Mouse (Mus musculus) heart, adult 10 weeks (tissue): Measurements from ENCODE around the gene Nob1. TPM values are rescaled to one million over a fixed set of nuclear protein-coding genes. Genes with fewer than 3 reads are reported as not detected.

Experiments
- polyA plus RNA-seq: library from polyadenylated mRNA; stranded (reverse); fragments of 350-450 nt; fragmentation: Illumina TruSeq; extraction: RNeasy Lipid Tissue Mini Kit (QIAGEN cat#74804); gene quantifications from one replicate; pipeline ENCODE4 v1.2.3, GENCODE M21; 2014; ENCODE audit warnings: low read depth, low replicate concordance

Gene Nob1
- 28.4 TPM for polyA plus RNA-seq

DNA sequence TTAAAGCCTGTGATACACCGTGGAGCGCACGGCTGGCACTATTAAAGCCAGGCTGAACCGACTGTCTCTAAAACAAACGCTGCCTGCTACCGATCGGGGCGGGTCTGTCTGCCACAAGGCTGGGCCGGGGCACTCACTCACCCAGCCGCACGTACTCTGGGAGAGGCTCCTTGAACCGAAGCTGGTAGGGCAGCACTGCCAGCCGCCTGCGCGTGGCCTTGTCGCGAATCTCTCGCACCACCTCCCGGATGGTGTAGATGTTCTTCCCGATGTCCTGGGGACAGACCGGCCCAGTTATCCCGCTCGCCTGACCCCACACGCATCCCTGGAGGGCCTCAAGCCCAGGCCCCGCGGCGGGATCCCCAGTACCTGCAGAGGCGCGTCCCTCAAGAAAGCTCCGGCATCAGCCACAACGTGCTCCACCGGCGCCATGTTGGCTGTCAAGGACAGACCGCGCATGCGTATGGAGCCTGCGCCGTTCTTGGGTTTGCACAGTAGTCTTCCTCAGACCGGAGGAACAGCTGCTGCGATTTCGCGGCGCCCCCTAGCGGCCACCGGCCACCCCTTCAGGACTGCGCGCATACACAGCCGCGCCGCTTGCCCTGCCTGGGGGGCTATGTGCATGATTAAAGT lies at the start of gene Nob1:
Gene Nob1, minus strand, starts transcription at position 455 of the 633 bp plus-strand sequence.

GRCm38 (mm10) chr8:107435962-107436831 lies 11.3 kb upstream of the Nob1 start, which contains the start of gene Wwp2:
Wwp2 (plus strand) TSS chr8:107436365.

DNA sequence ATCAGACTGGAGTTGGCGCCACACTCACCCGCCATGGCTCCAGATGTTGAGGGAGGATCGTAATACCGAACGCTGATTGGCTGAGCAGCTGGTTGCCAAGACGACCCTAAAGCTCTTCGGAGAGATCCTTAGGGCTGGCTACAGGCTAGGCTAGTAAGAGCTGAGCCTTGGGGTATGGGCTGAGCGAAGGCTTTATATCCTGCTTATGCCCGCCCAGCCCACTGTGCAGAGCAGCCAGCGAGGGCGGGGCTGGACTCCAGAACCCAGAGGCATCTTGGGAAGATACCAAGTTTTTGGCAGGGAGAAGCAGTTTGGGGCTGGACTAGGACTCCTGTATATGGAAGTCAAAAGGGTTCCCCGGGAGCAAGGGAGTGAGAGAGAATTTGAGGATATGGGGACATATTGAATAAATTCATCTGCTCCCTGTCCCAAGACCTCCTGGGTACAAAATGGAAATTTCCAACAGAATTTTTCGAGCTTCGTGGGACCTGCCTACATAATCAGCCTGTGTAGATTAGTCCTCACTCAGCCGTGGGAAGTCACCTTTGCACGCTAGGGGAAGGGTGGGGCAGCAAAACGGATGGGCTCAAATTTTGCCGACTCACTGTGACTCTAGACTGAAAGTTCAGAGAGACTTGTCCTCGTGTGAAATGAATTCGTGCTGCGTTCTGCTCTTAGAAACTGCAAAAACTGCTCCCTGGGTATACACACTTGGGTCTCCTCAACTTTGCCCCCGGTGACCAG lies 21.6 kb downstream of the Nob1 start, which contains the start of gene Nqo1:
Gene Nqo1, minus strand, starts transcription at position 169 of the 744 bp plus-strand sequence.

Other genes with a start within 250 kb of the Nob1 start
- gene Nfat5, start 131.6 kb downstream of the Nob1 start, polyA plus RNA-seq, result 18.0 TPM
- 84.5 TPM for gene Nqo1, start 21.8 kb downstream of the Nob1 start, polyA plus RNA-seq
- 16.9 TPM for gene Wwp2, start 11.3 kb upstream of the Nob1 start, polyA plus RNA-seq
- gene Psmd7, start 163.4 kb upstream of the Nob1 start, polyA plus RNA-seq, result 149 TPM